Mouse (Mus musculus) effector memory CD4-positive, alpha-beta T cell, adult 7 months (primary cell): Measurements from ENCODE around the gene Ikzf3. TPM values are rescaled to one million over a fixed set of nuclear protein-coding genes. Genes with fewer than 3 reads are reported as not detected.

ENCODE experiments used
- polyA plus RNA-seq: library from polyadenylated mRNA; unstranded; fragments of 100-300 nt; shearing (Covaris generic); gene quantifications from one replicate; pipeline ENCODE4 v1.2.1, GENCODE M21; 2017

Gene Ikzf3
- 129 TPM for polyA plus RNA-seq

DNA sequence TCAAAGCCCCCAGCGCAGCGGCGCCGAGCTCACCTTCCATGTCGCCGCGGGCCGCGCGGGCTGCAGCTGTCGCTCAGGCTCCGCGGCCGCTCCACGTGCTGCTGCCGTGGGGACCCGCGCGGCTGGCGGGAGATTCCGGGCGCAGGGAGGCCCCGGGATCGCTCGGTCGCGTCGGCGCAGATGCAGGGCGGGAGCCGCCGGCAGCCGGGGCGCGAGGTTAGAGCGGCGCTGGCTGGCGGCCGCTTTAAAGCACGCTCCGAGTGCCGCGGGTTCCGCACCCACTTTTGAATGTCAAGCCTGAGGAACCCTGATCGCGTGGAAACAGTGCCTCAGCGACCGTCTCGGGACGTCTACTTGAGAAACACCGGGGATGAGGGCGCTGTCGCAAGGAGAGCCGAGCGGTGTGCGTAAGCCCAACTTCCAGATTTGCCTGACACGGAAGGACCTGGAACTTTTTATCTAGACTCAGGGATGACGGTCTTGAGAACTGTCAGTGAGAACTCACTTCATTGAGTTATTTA, at the start of gene Ikzf3:
Gene Ikzf3 (minus strand): TSS at position 321 of the 521 bp plus-strand sequence.

DNA sequence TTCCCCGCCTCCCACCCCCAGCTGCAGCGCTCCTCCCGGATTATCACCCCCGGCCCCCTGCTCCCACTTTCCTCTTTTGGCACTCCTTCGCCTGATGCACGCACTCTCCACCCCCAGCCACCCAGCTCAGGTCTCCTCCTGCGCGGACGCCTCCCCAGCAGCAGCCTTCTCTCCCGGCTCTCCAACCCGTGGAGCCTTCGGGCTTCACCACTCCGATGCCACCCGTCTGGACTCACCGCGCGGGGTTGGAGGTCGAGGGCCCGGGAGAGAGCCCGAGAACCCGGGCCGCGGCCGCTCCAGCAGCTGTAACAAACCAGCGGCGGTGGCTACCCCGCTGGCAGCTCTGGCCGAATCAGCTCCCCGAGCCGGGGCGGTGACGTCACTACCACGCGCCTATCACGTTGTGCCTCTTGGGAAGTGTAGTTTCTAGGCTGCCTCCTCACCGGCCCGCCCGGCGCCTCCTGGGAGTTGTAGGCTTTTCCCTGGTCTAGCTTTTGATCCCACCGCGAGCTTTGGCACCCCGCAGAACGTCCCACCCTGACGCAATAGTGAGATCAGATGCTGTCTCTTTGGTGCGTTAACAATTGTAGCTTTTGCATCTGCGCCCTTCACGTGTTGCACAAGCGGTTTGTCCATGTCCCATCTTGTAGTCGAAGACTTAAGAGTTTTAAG, 41.2 kb upstream of the Ikzf3 start, which contains the start of gene Ormdl3:
Gene Ormdl3 (minus strand): TSS at position 477 of the 672 bp plus-strand sequence.

DNA sequence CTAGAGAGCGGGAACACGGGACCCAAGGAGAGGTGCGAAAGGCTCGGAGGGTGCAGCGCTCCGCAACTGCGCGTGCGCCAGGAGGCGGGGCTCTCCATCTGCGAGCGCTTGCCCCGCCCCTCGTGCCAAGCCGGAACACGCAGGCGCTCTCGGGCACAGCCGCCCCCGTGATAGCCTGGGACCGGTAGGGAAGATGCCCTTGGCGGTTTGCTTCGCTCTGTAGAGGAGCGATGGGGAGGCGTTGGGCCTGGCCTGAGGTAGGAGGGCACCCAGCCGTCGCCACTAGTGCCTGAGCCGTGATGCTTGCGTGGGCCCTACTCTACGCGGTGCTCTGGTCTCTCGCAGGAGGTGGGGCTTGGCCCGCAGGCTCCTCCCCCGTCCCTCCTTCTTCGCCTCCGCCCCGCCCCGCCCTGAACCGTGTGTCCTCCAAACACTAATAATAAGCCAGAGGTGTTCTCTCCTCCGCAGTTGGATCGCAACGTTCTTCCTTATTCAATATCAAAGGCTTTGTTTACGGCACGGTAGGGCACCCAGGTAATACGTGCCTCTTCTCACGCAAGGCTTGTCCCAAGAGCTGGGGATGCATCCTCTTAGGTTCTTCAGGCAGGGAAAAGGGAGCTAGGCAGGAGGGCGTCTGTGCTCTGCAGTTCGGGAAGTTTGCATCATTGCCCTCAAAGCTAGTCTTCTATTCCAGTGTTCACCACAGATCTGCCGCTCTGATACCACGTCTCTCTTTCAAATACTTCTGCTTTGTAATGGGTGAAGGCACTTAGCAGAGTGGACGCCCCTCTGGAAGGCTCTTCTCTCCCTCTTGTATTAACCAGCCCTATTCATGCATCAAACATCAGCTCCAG, 5.4 kb upstream of the Ikzf3 start, which contains the start of gene Zpbp2:
Gene Zpbp2 (plus strand): TSS at position 123 of the 854 bp plus-strand sequence.

DNA sequence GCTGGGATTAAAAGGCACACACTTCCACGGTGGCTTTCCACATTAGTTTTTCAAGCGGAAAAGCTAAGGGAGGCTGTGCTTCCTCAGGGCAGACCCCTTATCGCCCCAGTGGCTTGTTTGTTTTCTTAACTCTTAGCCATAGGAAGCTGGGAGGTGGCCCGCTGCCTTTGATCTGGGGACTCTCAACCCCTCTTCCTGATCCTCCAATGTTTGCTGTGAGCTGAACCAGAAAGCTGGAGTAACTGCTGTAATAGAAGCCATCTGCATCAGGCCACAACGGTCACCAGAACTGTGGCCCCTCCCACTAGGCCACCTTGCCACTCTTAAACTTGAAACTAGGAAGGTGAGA, 99.6 kb downstream of the Ikzf3 start, which contains the start of gene Grb7:
Gene Grb7 (plus strand): TSS at position 182 of the 349 bp plus-strand sequence.

DNA sequence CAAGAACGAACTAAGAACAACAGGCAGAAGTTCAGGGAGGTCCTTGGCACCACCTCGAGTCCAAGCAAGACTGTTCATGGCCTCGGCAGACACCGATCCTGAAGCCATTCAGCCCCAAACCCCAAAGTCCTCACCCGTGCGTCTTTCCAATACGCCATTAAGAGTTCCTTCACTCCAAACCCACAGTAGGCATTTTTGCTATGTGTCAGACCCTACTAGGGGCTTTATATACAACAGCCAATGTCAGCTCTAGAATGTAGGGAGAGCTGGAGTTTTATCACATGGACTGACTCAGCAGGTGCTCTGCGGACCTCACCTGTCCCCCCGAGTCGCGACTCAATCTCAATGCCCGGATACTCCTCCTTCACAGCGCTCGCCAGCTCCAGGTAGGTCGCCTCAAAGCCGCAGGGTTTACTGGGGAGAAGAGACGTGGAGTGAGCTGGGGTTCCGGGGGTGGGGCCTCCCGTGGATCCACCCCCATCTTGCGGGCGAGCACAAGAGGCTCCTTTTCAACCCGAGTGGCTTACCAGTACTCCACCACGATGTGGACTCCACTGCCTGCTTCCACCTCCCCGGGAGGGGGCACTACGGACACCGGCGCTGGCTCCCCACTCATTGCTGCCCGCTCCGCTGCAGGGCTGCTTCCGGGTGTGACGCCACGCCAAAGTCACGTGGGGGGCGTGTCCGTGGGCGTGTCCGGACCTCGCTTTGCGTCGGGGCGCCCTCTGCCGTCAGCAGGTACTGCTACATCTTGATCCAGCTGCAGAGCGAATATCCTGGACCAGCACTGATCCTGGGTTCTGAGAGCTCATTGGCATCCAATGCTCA, 107.3 kb downstream of the Ikzf3 start, which contains the start of gene Mien1:
Gene Mien1 (minus strand): TSS at position 661 of the 828 bp plus-strand sequence.

Other genes with a start within 250 kb of the Ikzf3 start
- not detected for gene Neurod2, start 216.4 kb downstream of the Ikzf3 start, polyA plus RNA-seq
- gene Ppp1r1b, start 197.6 kb downstream of the Ikzf3 start, polyA plus RNA-seq, result 0.45 TPM
- gene Stard3, start 187.7 kb downstream of the Ikzf3 start, polyA plus RNA-seq, result 43.0 TPM
- not detected for gene Tcap, start 162.2 kb downstream of the Ikzf3 start, polyA plus RNA-seq
- gene Pnmt, start 159.6 kb downstream of the Ikzf3 start, polyA plus RNA-seq, result not detected
- 13.1 TPM for gene Pgap3, start 145.5 kb downstream of the Ikzf3 start, polyA plus RNA-seq
- gene Erbb2, start 133.6 kb downstream of the Ikzf3 start, polyA plus RNA-seq, result not detected
- gene Mien1, start 107.0 kb downstream of the Ikzf3 start, polyA plus RNA-seq, result 129 TPM
- gene Grb7, start 99.6 kb downstream of the Ikzf3 start, polyA plus RNA-seq, result 72.0 TPM
- gene Zpbp2, start 5.1 kb upstream of the Ikzf3 start, polyA plus RNA-seq, result 2.9 TPM
- gene Ormdl3, start 41.3 kb upstream of the Ikzf3 start, polyA plus RNA-seq, result 45.7 TPM
- not detected for gene Lrrc3c, start 52.3 kb upstream of the Ikzf3 start, polyA plus RNA-seq
- gene Gm12355, start 79.6 kb upstream of the Ikzf3 start, polyA plus RNA-seq, result 2.6 TPM
- not detected for gene Gsdma3, start 80.3 kb upstream of the Ikzf3 start, polyA plus RNA-seq
- gene Gsdma2, start 100.7 kb upstream of the Ikzf3 start, polyA plus RNA-seq, result 0.93 TPM
- not detected for gene Gsdma, start 118.3 kb upstream of the Ikzf3 start, polyA plus RNA-seq
- gene Psmd3, start 136.5 kb upstream of the Ikzf3 start, polyA plus RNA-seq, result 103 TPM
- not detected for gene Csf3, start 155.2 kb upstream of the Ikzf3 start, polyA plus RNA-seq
- 36.1 TPM for gene Med24, start 183.4 kb upstream of the Ikzf3 start, polyA plus RNA-seq
- gene Thra, start 194.6 kb upstream of the Ikzf3 start, polyA plus RNA-seq, result 3.1 TPM
- 12.2 TPM for gene Nr1d1, start 229.3 kb upstream of the Ikzf3 start, polyA plus RNA-seq
- gene Msl1, start 249.5 kb upstream of the Ikzf3 start, polyA plus RNA-seq, result 16.8 TPM